Mouse (Mus musculus): Measurements from ENCODE around the gene Zfp566. TPM values are rescaled to one million over a fixed set of nuclear protein-coding genes. Genes with fewer than 3 reads are reported as not detected.

Zfp566 gene
- polyA plus RNA-seq, 1 experiment from 2014 or later = 18.8 TPM

DNA sequence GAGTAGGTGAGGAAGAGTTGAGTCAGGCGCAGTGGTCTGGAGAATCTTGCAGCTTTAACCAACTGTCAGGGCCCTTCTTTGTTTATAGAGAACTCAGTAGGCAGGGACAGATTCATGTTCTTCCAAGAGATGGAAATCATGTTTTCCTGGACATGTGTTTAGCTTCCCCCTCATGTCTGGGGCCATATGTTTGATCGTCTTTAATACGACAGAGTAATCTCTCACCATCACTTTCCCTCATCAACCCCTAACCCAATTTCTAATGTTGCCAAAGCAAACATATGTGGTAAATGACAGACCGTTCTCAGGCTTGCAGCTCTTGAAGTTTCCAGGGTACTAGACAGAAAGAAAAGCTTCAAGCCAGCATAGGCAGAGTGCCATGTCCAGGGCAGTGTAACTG lies 42.2 kb downstream of the Zfp566 start:
- WGBS = 93% methylated on average over 4 of the region's 4 CpGs
- no peak for ATAC-seq (ENCODE audit: low FRiP score, low read depth)

DNA sequence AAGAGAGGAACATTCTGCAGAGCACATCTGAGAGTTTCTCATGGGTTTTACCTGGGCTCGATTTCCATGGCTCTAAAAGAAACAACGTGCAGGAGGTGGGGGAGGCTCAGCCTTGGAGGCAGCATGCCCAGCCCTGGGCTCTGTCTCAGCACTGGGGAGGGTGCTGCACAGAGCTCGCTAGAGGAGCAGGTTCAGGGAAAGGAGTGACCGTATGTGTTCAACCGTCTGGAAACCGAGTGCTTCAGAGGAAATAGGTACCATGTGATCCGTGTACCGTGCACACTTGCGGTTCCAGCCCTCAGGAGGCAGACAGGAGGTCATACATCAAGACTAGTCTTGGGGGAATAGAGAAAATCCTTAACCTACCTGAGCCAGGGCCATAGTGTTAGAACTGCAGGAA lies 46.0 kb downstream of the Zfp566 start:
- H3K27me3 ChIP-seq = no peaks in the 10 kb centered on the region
- no peak overlapping the region for H3K4me2 ChIP-seq (replicated peaks)
- peak overlapping the region; percentile 31; the same call in 1 of the 2 replicates for H3K9ac ChIP-seq
- no peaks in the 10 kb centered on the region for H3K4me1 ChIP-seq
- H3K4me3 ChIP-seq = no peak overlapping the region
- 43% methylated on average over 9 of the region's 9 CpGs for WGBS
- no peak overlapping the region for H3K27ac ChIP-seq
- H3K9me3 ChIP-seq = no peaks in the 10 kb centered on the region
- no peak for ATAC-seq (ENCODE audit: low FRiP score, low read depth)
- H3K36me3 ChIP-seq = peaks cover 18% of the 10 kb centered on the region

More for the DNA sequence above, 42.2 kb downstream of the Zfp566 start:
- peaks cover 11% of the 10 kb centered on the region for H3K4me1 ChIP-seq
- no peak overlapping the region for H3K9ac ChIP-seq
- H3K4me3 ChIP-seq = no peak overlapping the region
- H3K9me3 ChIP-seq = no peaks in the 10 kb centered on the region
- H3K27ac ChIP-seq = no peak overlapping the region
- no peaks in the 10 kb centered on the region; the same call in 1 of the 2 replicates for H3K36me3 ChIP-seq
- no peak overlapping the region for H3K4me2 ChIP-seq (replicated peaks)
- H3K27me3 ChIP-seq = no peaks in the 10 kb centered on the region

GRCm38 (mm10) chr7:30034331-30034730 lies 56.0 kb downstream of the Zfp566 start:
- Histone ChIP-seq H3K9ac (no peak overlapping the region), H3K36me3 (peaks cover 21% of the 10 kb centered on the region)
- 93% methylated on average over 12 of the region's 12 CpGs for WGBS

GRCm38 (mm10) chr7:30031379-30031778 lies 58.9 kb downstream of the Zfp566 start:
- no peak overlapping the region for H3K27ac ChIP-seq
- H3K36me3 ChIP-seq = peaks cover 21% of the 10 kb centered on the region
- WGBS = 85% methylated on average over 3 of the region's 3 CpGs
- no peak overlapping the region for H3K4me2 ChIP-seq (replicated peaks)
- no peak overlapping the region for H3K4me3 ChIP-seq
- ATAC-seq (ENCODE audit: low FRiP score, low read depth) = no peak
- H3K27me3 ChIP-seq = no peaks in the 10 kb centered on the region
- H3K9ac ChIP-seq = no peak overlapping the region
- peaks cover 1% of the 10 kb centered on the region; the same call in 1 of the 2 replicates for H3K4me1 ChIP-seq
- no peaks in the 10 kb centered on the region for H3K9me3 ChIP-seq

More at GRCm38 (mm10) chr7:30034331-30034730, 56.0 kb downstream of the Zfp566 start:
- H3K4me1 ChIP-seq = no peaks in the 10 kb centered on the region
- H3K27ac ChIP-seq = no peak overlapping the region
- no peak for ATAC-seq (ENCODE audit: low FRiP score, low read depth)
- no peak overlapping the region for H3K4me3 ChIP-seq
- H3K4me2 ChIP-seq (replicated peaks) = no peak overlapping the region
- H3K9me3 ChIP-seq = no peaks in the 10 kb centered on the region
- H3K27me3 ChIP-seq = no peaks in the 10 kb centered on the region

DNA sequence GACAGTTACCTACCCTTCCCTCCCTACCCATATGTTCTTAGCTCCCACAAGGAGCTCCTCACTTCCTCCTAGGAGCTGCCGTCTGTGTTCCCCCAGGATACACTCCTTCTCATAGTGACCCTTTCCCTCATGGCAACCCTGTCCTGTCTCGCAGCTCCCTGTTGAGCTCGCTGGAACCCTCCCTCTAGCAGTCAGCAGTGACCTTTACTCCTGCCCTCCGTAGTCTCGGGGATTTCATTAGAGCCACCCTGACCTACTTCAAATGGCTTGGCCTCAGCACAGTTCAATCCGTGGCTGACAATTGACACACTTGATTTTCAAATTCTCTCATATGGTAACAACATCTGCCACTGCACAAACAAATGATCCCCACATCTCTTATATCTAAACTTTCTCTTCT lies 59.6 kb downstream of the Zfp566 start:
- no peaks in the 10 kb centered on the region for H3K9me3 ChIP-seq
- no peak for ATAC-seq (ENCODE audit: low FRiP score, low read depth)
- no peak overlapping the region for H3K27ac ChIP-seq
- no peak overlapping the region for H3K4me2 ChIP-seq (replicated peaks)
- H3K4me3 ChIP-seq = no peak overlapping the region
- H3K36me3 ChIP-seq = peaks cover 27% of the 10 kb centered on the region
- WGBS = 39% methylated on average over 6 of the region's 6 CpGs
- no peaks in the 10 kb centered on the region for H3K27me3 ChIP-seq
- H3K4me1 ChIP-seq = peaks cover 4% of the 10 kb centered on the region; the same call in 1 of the 2 replicates
- no peak overlapping the region for H3K9ac ChIP-seq

DNA sequence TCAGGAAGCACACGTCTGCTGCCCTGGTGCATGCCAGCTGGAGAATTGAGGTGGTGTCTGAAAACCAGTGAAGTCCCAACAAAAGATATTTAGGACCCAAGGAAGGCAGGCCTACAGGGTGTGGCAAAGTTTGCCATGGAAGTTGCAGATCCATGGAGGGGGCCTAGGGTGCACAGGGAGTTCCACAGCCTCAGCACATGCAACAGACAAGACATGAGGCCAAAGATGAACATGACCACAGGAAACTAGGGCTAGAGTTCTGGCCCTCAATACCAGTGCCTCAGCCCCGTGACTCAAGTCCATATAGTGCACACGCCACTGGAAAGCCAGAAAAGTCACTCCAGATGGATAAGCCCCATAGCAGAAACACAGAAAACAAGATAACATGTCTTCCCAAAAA lies 61.8 kb downstream of the Zfp566 start:
- Histone ChIP-seq H3K9me3 (no peaks in the 10 kb centered on the region), H3K36me3 (peaks cover 46% of the 10 kb centered on the region), H3K27me3 (no peaks in the 10 kb centered on the region), H3K27ac (no peak overlapping the region), H3K4me3 (no peak overlapping the region), H3K4me2 (replicated peaks) (no peak overlapping the region), H3K4me1 (peaks cover 4% of the 10 kb centered on the region; the same call in 1 of the 2 replicates), H3K9ac (no peak overlapping the region)
- 90% methylated on average over 3 of the region's 3 CpGs for WGBS
- ATAC-seq (ENCODE audit: low FRiP score, low read depth) = no peak

Small RNA genes within 50 kb of the gene (microRNA-seq; reads per million reads assigned to microRNA genes)
- gene Gm23368 = not detected

Other genes with a start within 250 kb of the Zfp566 start
- 7.2 and 8.1 TPM in 2 replicates for gene Zfp940, start 236.9 kb downstream of the Zfp566 start, polyA plus RNA-seq (2015; fragmentation: Nextera tagmentation; extraction: Ambion mirVana)
- 10.4 and 11.1 TPM in 2 replicates for gene Zfp420, start 230.5 kb downstream of the Zfp566 start, polyA plus RNA-seq (2015; fragmentation: Nextera tagmentation; extraction: Ambion mirVana)
- 14.5 and 14.7 TPM in 2 replicates for gene Zfp27, start 184.0 kb downstream of the Zfp566 start, polyA plus RNA-seq (2015; fragmentation: Nextera tagmentation; extraction: Ambion mirVana)
- 8.3 and 8.5 TPM in 2 replicates for gene Zfp383, start 182.3 kb downstream of the Zfp566 start, polyA plus RNA-seq (2015; fragmentation: Nextera tagmentation; extraction: Ambion mirVana)
- 14.9 and 17.6 TPM in 2 replicates for gene Zfp74, start 136.4 kb downstream of the Zfp566 start, polyA plus RNA-seq (2015; fragmentation: Nextera tagmentation; extraction: Ambion mirVana)
- 27.2 and 27.9 TPM in 2 replicates for gene Zfp568, start 106.6 kb downstream of the Zfp566 start, polyA plus RNA-seq (2015; fragmentation: Nextera tagmentation; extraction: Ambion mirVana)
- gene Zfp14, start 39.1 kb downstream of the Zfp566 start, polyA plus RNA-seq (2015; fragmentation: Nextera tagmentation; extraction: Ambion mirVana) = 6.1 and 6.8 TPM in 2 replicates
- gene Zfp82, start 17.6 kb downstream of the Zfp566 start, polyA plus RNA-seq (2015; fragmentation: Nextera tagmentation; extraction: Ambion mirVana) = 8.8 and 9.7 TPM in 2 replicates
- gene Gm26920, start 117 bp downstream of the Zfp566 start, polyA plus RNA-seq (2015; fragmentation: Nextera tagmentation; extraction: Ambion mirVana) = 2.3 and 3.3 TPM in 2 replicates
- 147 and 154 TPM in 2 replicates for gene Zfp260, start 4.2 kb upstream of the Zfp566 start, polyA plus RNA-seq (2015; fragmentation: Nextera tagmentation; extraction: Ambion mirVana)
- gene Zfp382, start 31.4 kb upstream of the Zfp566 start, polyA plus RNA-seq (2015; fragmentation: Nextera tagmentation; extraction: Ambion mirVana) = 13.8 and 14.6 TPM in 2 replicates
- 22.2 and 22.4 TPM in 2 replicates for gene Zfp146, start 79.2 kb upstream of the Zfp566 start, polyA plus RNA-seq (2015; fragmentation: Nextera tagmentation; extraction: Ambion mirVana)
- gene Cox7a1, start 93.6 kb upstream of the Zfp566 start, polyA plus RNA-seq (2015; fragmentation: Nextera tagmentation; extraction: Ambion mirVana) = 1.8 and 2.4 TPM in 2 replicates
- 94.9 and 100 TPM in 2 replicates for gene Capns1, start 108.3 kb upstream of the Zfp566 start, polyA plus RNA-seq (2015; fragmentation: Nextera tagmentation; extraction: Ambion mirVana)
- 171 and 184 TPM in 2 replicates for gene Polr2i, start 141.4 kb upstream of the Zfp566 start, polyA plus RNA-seq (2015; fragmentation: Nextera tagmentation; extraction: Ambion mirVana)
- gene Tbcb, start 141.7 kb upstream of the Zfp566 start, polyA plus RNA-seq (2015; fragmentation: Nextera tagmentation; extraction: Ambion mirVana) = 219 and 220 TPM in 2 replicates
- 0.28 TPM in 1 of 2 replicates, not detected in the other for gene Ovol3, start 145.2 kb upstream of the Zfp566 start, polyA plus RNA-seq (2015; fragmentation: Nextera tagmentation; extraction: Ambion mirVana)
- gene Thap8, start 189.6 kb upstream of the Zfp566 start, polyA plus RNA-seq (2015; fragmentation: Nextera tagmentation; extraction: Ambion mirVana) = 0.28 and 0.48 TPM in 2 replicates
- gene Wdr62, start 189.9 kb upstream of the Zfp566 start, polyA plus RNA-seq (2015; fragmentation: Nextera tagmentation; extraction: Ambion mirVana) = 8.5 and 9.2 TPM in 2 replicates
- 51.2 and 51.5 TPM in 2 replicates for gene Clip3, start 201.2 kb upstream of the Zfp566 start, polyA plus RNA-seq (2015; fragmentation: Nextera tagmentation; extraction: Ambion mirVana)
- 94.2 and 99.2 TPM in 2 replicates for gene Alkbh6, start 218.2 kb upstream of the Zfp566 start, polyA plus RNA-seq (2015; fragmentation: Nextera tagmentation; extraction: Ambion mirVana)
- 89.9 and 90.4 TPM in 2 replicates for gene Syne4, start 224.3 kb upstream of the Zfp566 start, polyA plus RNA-seq (2015; fragmentation: Nextera tagmentation; extraction: Ambion mirVana)
- 0.95 and 1.2 TPM in 2 replicates for gene E130208F15Rik, start 231.2 kb upstream of the Zfp566 start, polyA plus RNA-seq (2015; fragmentation: Nextera tagmentation; extraction: Ambion mirVana)
- gene Sdhaf1, start 233.4 kb upstream of the Zfp566 start, polyA plus RNA-seq (2015; fragmentation: Nextera tagmentation; extraction: Ambion mirVana) = 20.0 and 22.4 TPM in 2 replicates